Mouse (Mus musculus): ENCODE measurements around the gene Zfp663.

Zfp663 gene

GRCm38 (mm10) chr2:165320531-165321150, 47.9 kb downstream of the Zfp663 start:
- no peak for DNase-seq (ENCODE audit: low spot score)

- no peak for DNase-seq (ENCODE audit: low spot score)
Observed at GRCm38 (mm10) chr2:165319503-165319902, 49.0 kb downstream of the Zfp663 start.

- DNase-seq (ENCODE audit: low spot score) = no peak
Observed at GRCm38 (mm10) chr2:165318941-165319340, 49.6 kb downstream of the Zfp663 start.

GRCm38 (mm10) chr2:165317621-165318263, 50.8 kb downstream of the Zfp663 start:
- no peak for DNase-seq (ENCODE audit: low spot score)

GRCm38 (mm10) chr2:165316837-165317473, 51.6 kb downstream of the Zfp663 start:
- peak; percentile 41 for DNase-seq (ENCODE audit: low spot score)

GRCm38 (mm10) chr2:165316204-165316603, 52.3 kb downstream of the Zfp663 start:
- no peak for DNase-seq (ENCODE audit: low spot score)

- DNase-seq (ENCODE audit: low spot score) = no peak
Observed at GRCm38 (mm10) chr2:165314197-165314596, 54.3 kb downstream of the Zfp663 start.

- DNase-seq (ENCODE audit: low spot score) = no peak
Observed at GRCm38 (mm10) chr2:165312381-165312780, 56.1 kb downstream of the Zfp663 start.

- DNase-seq (ENCODE audit: low spot score) = no peak
Observed at GRCm38 (mm10) chr2:165311577-165311976, 57.0 kb downstream of the Zfp663 start.

- no peak for DNase-seq (ENCODE audit: low spot score)
Observed at GRCm38 (mm10) chr2:165310818-165311425, 57.6 kb downstream of the Zfp663 start.

- DNase-seq (ENCODE audit: low spot score) = no peak
Observed at GRCm38 (mm10) chr2:165307801-165308200, 60.7 kb downstream of the Zfp663 start.

GRCm38 (mm10) chr2:165305438-165305837, 63.1 kb downstream of the Zfp663 start:
- no peak for DNase-seq (ENCODE audit: low spot score)

- DNase-seq (ENCODE audit: low spot score) = no peak
Observed at GRCm38 (mm10) chr2:165304819-165305218, 63.7 kb downstream of the Zfp663 start.

- no peak for DNase-seq (ENCODE audit: low spot score)
Observed at GRCm38 (mm10) chr2:165303354-165304012, 65.0 kb downstream of the Zfp663 start.

GRCm38 (mm10) chr2:165301409-165301808, 67.1 kb downstream of the Zfp663 start:
- DNase-seq (ENCODE audit: low spot score) = no peak
